Mouse (Mus musculus) layer of hippocampus, adult 9-11 months (tissue): ENCODE measurements around the gene Zfp609.
"Not testable (repeated sequence)": the region's sequence is repeated elsewhere in the genome, so short reads cannot be mapped to it uniquely, and the experiment has no call there.

ENCODE experiments used
- DNase-seq: peaks from one replicate; pipeline ENCODE4 v3.0.0; 2022

Zfp609 gene

GRCm38 (mm10) chr9:65811784-65812183 lies 15.6 kb downstream of the Zfp609 start:
- DNase-seq: no peak

- no peak for DNase-seq
Measured at GRCm38 (mm10) chr9:65807818-65808217, 19.5 kb downstream of the Zfp609 start.

- no peak for DNase-seq
Measured at GRCm38 (mm10) chr9:65807251-65807650, 20.1 kb downstream of the Zfp609 start.

GRCm38 (mm10) chr9:65799770-65800169 lies 27.6 kb downstream of the Zfp609 start:
- DNase-seq: no peak

- DNase-seq: no peak
Measured at GRCm38 (mm10) chr9:65795651-65796050, 31.7 kb downstream of the Zfp609 start.

GRCm38 (mm10) chr9:65794313-65794712 lies 33.1 kb downstream of the Zfp609 start:
- no peak for DNase-seq

GRCm38 (mm10) chr9:65793506-65793905 lies 33.9 kb downstream of the Zfp609 start:
- DNase-seq: no peak

- peak; percentile 48 for DNase-seq
Measured at GRCm38 (mm10) chr9:65793086-65793485, 34.3 kb downstream of the Zfp609 start.

- no peak for DNase-seq
Measured at GRCm38 (mm10) chr9:65791846-65792245, 35.5 kb downstream of the Zfp609 start.

GRCm38 (mm10) chr9:65791106-65791505 lies 36.3 kb downstream of the Zfp609 start:
- DNase-seq: no peak

- DNase-seq: no peak
Measured at GRCm38 (mm10) chr9:65789788-65790187, 37.6 kb downstream of the Zfp609 start.

GRCm38 (mm10) chr9:65788556-65788955 lies 38.8 kb downstream of the Zfp609 start:
- no peak for DNase-seq

- DNase-seq: no peak
Measured at GRCm38 (mm10) chr9:65787829-65788344, 39.5 kb downstream of the Zfp609 start.

GRCm38 (mm10) chr9:65786885-65787787 lies 40.2 kb downstream of the Zfp609 start:
- no peak for DNase-seq

GRCm38 (mm10) chr9:65785772-65786368 lies 41.5 kb downstream of the Zfp609 start:
- no peak for DNase-seq

- not testable (repeated sequence) for DNase-seq
Measured at GRCm38 (mm10) chr9:65779619-65780018, 47.7 kb downstream of the Zfp609 start.

- no peak for DNase-seq
Measured at GRCm38 (mm10) chr9:65776874-65777432, 50.4 kb downstream of the Zfp609 start.

- no peak for DNase-seq
Measured at GRCm38 (mm10) chr9:65776137-65776872, 51.1 kb downstream of the Zfp609 start.

- DNase-seq: no peak
Measured at GRCm38 (mm10) chr9:65773783-65774182, 53.6 kb downstream of the Zfp609 start.

GRCm38 (mm10) chr9:65771011-65771664 lies 56.2 kb downstream of the Zfp609 start:
- no peak for DNase-seq

- DNase-seq: no peak
Measured at GRCm38 (mm10) chr9:65762728-65763127, 64.6 kb downstream of the Zfp609 start.

GRCm38 (mm10) chr9:65759992-65760391 lies 67.4 kb downstream of the Zfp609 start:
- DNase-seq: no peak
